Mouse (Mus musculus): Measurements from ENCODE around the gene Dld.

DNA sequence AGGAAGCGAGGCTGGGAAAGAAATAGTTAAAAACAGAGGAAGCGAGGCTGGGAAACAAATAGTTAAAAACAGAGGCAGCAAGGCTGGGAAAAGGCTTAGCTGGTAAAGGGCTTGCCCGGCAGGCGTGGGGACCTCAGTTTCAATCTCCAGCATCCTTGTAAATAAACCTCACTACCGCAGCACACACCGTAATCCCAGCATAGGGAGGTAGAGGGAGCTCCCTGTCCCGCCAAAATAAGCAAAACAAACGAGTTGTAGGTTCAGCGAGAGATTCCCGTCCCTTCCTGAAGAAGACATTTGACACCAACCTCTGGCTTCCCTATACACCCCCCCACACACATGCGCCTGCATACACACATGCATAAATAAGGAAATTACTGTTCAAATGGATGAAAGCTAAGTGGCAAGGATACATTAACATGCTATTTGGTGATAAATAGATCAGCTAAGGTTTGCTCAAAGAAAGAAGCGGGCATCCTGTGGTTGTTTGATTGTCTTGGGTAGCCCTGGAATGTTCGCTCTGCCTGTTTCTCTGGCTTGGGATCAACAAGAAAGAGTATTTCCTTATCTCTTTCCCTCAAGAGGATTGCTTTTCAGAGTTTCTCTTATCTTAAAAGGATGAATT lies 25.2 kb upstream of the Dld start:
- TF ChIP-seq EP300 (IDR thresholded peaks at IDR 0.05; ENCODE audit: insufficient read depth, low read depth, low read length) (no peak), CTCF (IDR thresholded peaks at IDR 0.05) (peak; percentile 41), POLR2A (IDR thresholded peaks at IDR 0.05; ENCODE audit: insufficient read depth, low read depth, low read length) (no peak)

Data from heart, adult 2 months (tissue).